Mouse (Mus musculus) ES-Bruce4 (cell line): ENCODE results near the gene Kcnab3. TPM values are rescaled to one million over a fixed set of nuclear protein-coding genes. Genes with fewer than 3 reads are reported as not detected.

Experiments used
- H3K27ac ChIP-seq: 2 replicates; pipeline ENCODE4 v1.5.1; 2012; ENCODE audit warnings: low read length, inconsistent platforms; ENCODE audit not compliant: insufficient read depth
- H3K27me3 ChIP-seq: 2 replicates; pipeline ENCODE4 v1.6.1; 2012; ENCODE audit warnings: mild to moderate bottlenecking, low read length, inconsistent platforms; ENCODE audit not compliant: control insufficient read depth, poor library complexity, insufficient read depth, severe bottlenecking
- H3K36me3 ChIP-seq: 2 replicates; pipeline ENCODE4 v1.6.1; 2012; ENCODE audit warnings: inconsistent platforms, mild to moderate bottlenecking, low read length, moderate library complexity; ENCODE audit not compliant: control insufficient read depth, poor library complexity, insufficient read depth, severe bottlenecking
- H3K4me1 ChIP-seq: one replicate; pipeline ENCODE4 v1.8.1; 2011; ENCODE audit warnings: low read length; ENCODE audit not compliant: control insufficient read depth, insufficient read depth
- H3K4me3 ChIP-seq: 2 replicates; pipeline ENCODE4 v1.5.1; 2011; ENCODE audit warnings: low read depth, mild to moderate bottlenecking, low read length
- H3K9ac ChIP-seq: 2 replicates; pipeline ENCODE4 v1.6.1; 2012; ENCODE audit warnings: low read depth, mild to moderate bottlenecking, inconsistent platforms; ENCODE audit not compliant: poor library complexity, severe bottlenecking
- H3K9me3 ChIP-seq: replicated peaks from 2 replicates; pipeline ENCODE4 v1.6.1; 2012; ENCODE audit warnings: mild to moderate bottlenecking, low read length, inconsistent platforms; ENCODE audit not compliant: control insufficient read depth, poor library complexity, insufficient read depth, severe bottlenecking
- CTCF ChIP-seq: IDR thresholded peaks from one replicate; pipeline ENCODE4 v1.8.1; 2011; ENCODE audit warnings: low read depth, low read length
- EP300 ChIP-seq: IDR thresholded peaks from 2 replicates; pipeline ENCODE4 v1.6.1; 2011; ENCODE audit warnings: low read depth, low read length; ENCODE audit not compliant: insufficient read depth
- POLR2A ChIP-seq: IDR thresholded peaks from one replicate; pipeline ENCODE4 v1.8.1; 2011; ENCODE audit warnings: low read length; ENCODE audit not compliant: insufficient read depth
- polyA plus RNA-seq: library from polyadenylated mRNA; stranded (reverse); fragments of >200 nt; gene quantifications from 2 replicates; pipeline ENCODE4 v1.2.4, GENCODE M21; 2011; ENCODE audit warnings: low read depth; ENCODE audit not compliant: missing spikeins, insufficient read depth, insufficient read length

Kcnab3 gene
- polyA plus RNA-seq, 1 experiment = 2.5 TPM

DNA sequence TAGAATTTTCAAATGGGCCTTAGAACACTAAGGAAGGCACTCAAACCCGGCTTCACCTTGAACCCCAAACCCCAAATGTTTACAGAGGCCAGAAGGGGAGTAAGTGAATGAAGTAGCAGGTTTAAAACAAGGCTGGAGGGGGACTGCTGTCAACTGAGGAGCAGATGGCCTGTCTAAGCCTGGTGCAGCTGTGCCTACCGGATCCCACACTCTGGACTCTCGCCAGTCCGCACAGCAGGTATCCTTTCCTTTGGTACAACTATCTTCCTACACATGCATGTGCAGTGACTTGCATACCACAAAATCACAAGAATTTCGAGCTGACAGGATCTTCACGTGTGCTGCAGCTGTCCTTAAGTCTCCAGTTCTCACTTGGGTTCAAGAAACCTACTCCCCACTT is 4.0 kb upstream of the Kcnab3 start:
- H3K4me1 ChIP-seq = no peaks in the 10 kb centered on the region
- H3K4me3 ChIP-seq = no peak overlapping the region
- no peak overlapping the region for H3K9ac ChIP-seq
- H3K9me3 ChIP-seq = no peaks in the 10 kb centered on the region
- TF ChIP-seq POLR2A (no peak), CTCF (no peak), EP300 (no peak)
- no peak overlapping the region for H3K27ac ChIP-seq
- peaks cover 4% of the 10 kb centered on the region; the same call in 1 of the 2 replicates for H3K27me3 ChIP-seq
- H3K36me3 ChIP-seq = peaks cover 11% of the 10 kb centered on the region; the same call in 1 of the 2 replicates

DNA sequence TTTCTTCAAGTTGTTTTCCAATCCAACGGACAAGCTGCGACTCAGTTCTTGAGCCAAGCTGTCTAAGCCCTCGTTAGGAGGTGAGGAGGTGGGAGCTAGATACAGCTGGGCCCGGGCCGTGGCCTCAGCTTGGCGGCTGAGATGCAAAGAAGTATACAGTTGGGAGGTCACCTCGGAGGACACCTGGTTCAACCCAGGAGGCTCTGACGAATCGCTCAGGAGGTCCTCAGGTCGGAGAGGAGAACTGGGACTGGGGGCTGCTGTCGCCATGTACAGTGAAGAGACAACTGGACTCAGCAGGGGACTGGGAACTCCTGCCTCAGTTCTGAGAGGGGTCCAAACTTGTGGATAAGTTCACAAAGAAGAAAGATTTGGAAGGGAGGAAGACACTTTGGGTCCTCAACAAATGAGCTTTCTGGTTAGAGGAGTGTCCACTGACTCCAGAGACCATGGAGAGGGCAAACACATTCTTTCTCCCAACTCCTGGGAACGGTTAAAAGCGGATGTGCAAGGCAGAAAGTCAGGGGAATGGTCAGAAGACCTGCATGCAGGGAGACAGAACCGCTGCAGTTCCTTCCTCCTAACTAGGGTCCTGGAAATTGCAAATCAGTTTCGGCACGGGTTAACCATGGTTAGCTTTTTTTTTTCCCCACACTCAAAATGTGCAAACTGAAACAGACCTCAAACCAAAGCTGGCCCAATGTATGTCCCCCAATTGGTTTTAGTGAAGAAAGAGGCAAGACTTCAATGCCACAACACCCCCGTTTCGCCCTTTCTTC is 3.2 kb upstream of the Kcnab3 start:
- Histone ChIP-seq H3K27me3 (peaks cover 9% of the 10 kb centered on the region), H3K9me3 (no peaks in the 10 kb centered on the region), H3K27ac (no peak overlapping the region), H3K36me3 (peaks cover 8% of the 10 kb centered on the region; the same call in 1 of the 2 replicates), H3K4me1 (no peaks in the 10 kb centered on the region), H3K4me3 (peak overlapping the region; percentile 68), H3K9ac (peak overlapping the region; percentile 83)
- TF ChIP-seq CTCF = no peak

DNA sequence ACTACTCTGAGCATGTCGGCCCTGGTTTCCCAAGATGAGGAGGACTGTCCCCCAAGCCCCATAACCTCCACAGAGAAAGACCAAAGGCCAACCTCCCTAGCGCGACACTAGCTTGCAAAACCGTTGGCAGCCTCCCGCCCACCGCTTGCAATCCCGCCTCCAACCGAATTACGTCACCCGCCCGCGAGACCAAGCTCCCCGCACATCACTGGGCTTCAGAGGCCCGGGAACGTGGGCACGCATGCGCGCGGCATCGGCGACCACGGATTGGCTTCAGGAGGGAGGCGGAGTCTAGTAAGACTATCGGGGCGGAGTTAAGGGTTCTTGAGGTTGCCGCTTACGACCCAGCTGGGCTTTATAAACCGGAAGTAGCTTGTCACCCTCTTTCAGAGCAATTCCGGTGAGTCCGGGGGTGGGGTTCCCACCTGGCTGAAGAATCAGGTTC is 2.4 kb upstream of the Kcnab3 start, which contains the start of the genes Cntrob and Trappc1:
Cntrob (minus strand) TSS at position 109 of the 445 bp plus-strand sequence.
Trappc1 (plus strand) TSS at position 314 of the 445 bp plus-strand sequence.
- H3K27me3 ChIP-seq = peaks cover 9% of the 10 kb centered on the region
- TF ChIP-seq EP300 (no peak), POLR2A (peak; percentile 96)
- H3K4me1 ChIP-seq = no peaks in the 10 kb centered on the region

DNA sequence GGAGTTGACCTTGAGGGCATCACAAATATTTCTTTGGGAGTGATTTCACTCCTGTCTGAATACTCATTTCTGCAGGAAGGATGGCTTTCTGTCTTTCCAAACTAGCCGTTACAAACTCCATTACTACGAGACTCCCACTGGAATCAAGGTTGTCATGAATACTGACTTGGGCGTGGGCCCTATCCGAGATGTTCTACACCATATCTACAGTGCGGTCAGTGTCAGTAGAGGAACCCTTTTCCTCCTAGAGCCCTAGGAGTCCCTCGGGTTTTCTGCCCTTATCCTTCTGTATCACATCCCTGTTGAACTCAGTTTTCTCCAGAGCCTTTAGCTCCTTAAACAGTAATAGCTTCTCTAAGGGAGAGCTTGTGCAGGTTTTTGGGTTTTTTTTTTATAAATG is 1.3 kb upstream of the Kcnab3 start:
- Histone ChIP-seq H3K27ac (no peak overlapping the region), H3K36me3 (peaks cover 4% of the 10 kb centered on the region; the same call in 1 of the 2 replicates), H3K4me1 (no peaks in the 10 kb centered on the region), H3K9me3 (no peaks in the 10 kb centered on the region), H3K4me3 (no peak overlapping the region), H3K27me3 (peaks cover 9% of the 10 kb centered on the region), H3K9ac (peak overlapping the region; percentile 61)
- TF ChIP-seq EP300 (no peak), POLR2A (no peak), CTCF (no peak)

More for the DNA sequence above, 2.4 kb upstream of the Kcnab3 start, which contains the start of the genes Cntrob and Trappc1:
- H3K9me3 ChIP-seq = no peaks in the 10 kb centered on the region
- peak within 1 kb of the TSS; percentile 77 for H3K4me3 ChIP-seq
- H3K36me3 ChIP-seq = peaks cover 6% of the 10 kb centered on the region; the same call in 1 of the 2 replicates
- peak within 1 kb of the TSS; percentile 83 for H3K9ac ChIP-seq
- peak within 1 kb of the TSS; percentile 28 for H3K27ac ChIP-seq

- no peaks in the 10 kb centered on the region for H3K36me3 ChIP-seq
- H3K4me1 ChIP-seq = no peaks in the 10 kb centered on the region
- no peak overlapping the region for H3K27ac ChIP-seq
These were observed 524 bp downstream of the Kcnab3 start for GRCm38 (mm10) chr11:69326408-69327156.

DNA sequence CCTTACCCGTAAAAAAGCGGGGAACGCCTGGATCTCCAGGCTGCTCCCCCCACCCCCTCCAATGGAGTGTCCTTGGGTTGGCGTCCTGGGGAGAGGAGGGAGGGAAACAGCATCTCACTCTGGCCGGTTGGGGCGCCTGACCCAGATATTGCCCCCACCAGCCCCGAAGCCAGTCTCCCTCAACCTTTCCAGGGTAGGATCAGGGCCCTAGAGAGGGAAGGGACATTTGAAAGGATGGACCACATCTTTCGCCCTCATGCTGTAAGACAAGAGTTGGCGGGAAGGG is 1.0 kb downstream of the Kcnab3 start:
- peak overlapping the region; percentile 64; the same call in 1 of the 2 replicates for H3K9ac ChIP-seq
- peak overlapping the region; percentile 60; the same call in 1 of the 2 replicates for H3K4me3 ChIP-seq
- no peak overlapping the region for H3K27ac ChIP-seq
- no peaks in the 10 kb centered on the region for H3K9me3 ChIP-seq
- H3K36me3 ChIP-seq = no peaks in the 10 kb centered on the region
- peaks cover 9% of the 10 kb centered on the region for H3K27me3 ChIP-seq
- TF ChIP-seq EP300 (no peak), CTCF (no peak), POLR2A (no peak)
- H3K4me1 ChIP-seq = no peaks in the 10 kb centered on the region

More at GRCm38 (mm10) chr11:69326408-69327156, 524 bp downstream of the Kcnab3 start:
- no peaks in the 10 kb centered on the region for H3K9me3 ChIP-seq
- TF ChIP-seq POLR2A = no peak
- no peak for TF ChIP-seq EP300
- no peak for TF ChIP-seq CTCF
- peak overlapping the region; percentile 60 for H3K4me3 ChIP-seq
- peaks cover 9% of the 10 kb centered on the region for H3K27me3 ChIP-seq
- H3K9ac ChIP-seq = peak overlapping the region; percentile 64
